Mouse (Mus musculus): ENCODE data around the gene Rras2. TPM values are rescaled to one million over a fixed set of nuclear protein-coding genes. Genes with fewer than 3 reads are reported as not detected.

The Rras2 gene
- polyA plus RNA-seq, 1 experiment from 2014 or later: 31.9 TPM

- Histone ChIP-seq H3K27me3 (replicated peaks; ENCODE audit: control insufficient read depth, insufficient read depth, low read length) (no peaks in the 10 kb centered on the region), H3K9ac (ENCODE audit: low read length) (no peak overlapping the region), H3K4me1 (replicated peaks; ENCODE audit: control insufficient read depth, insufficient read depth, low read length) (no peaks in the 10 kb centered on the region), H3K9me3 (ENCODE audit: control insufficient read depth, low read length) (no peaks in the 10 kb centered on the region), H3K4me3 (ENCODE audit: low read depth, low read length) (no peak overlapping the region), H3K36me3 (ENCODE audit: control insufficient read depth, insufficient read depth, low read length) (no peaks in the 10 kb centered on the region), H3K4me2 (ENCODE audit: low read length) (no peak overlapping the region), H3K27ac (ENCODE audit: low read depth) (no peak overlapping the region)
- DNase-seq (ENCODE audit: low spot score) (no peak), ATAC-seq (replicated peaks; ENCODE audit: low FRiP score, low TSS enrichment, low read depth) (no peak)
- WGBS: 41% methylated on average over 4 of the region's 4 CpGs
Measured at GRCm38 (mm10) chr7:114149135-114149534, 31.6 kb upstream of the Rras2 start.

GRCm38 (mm10) chr7:114145841-114146240 is 28.3 kb upstream of the Rras2 start:
- Histone ChIP-seq H3K36me3 (ENCODE audit: control insufficient read depth, insufficient read depth, low read length) (no peaks in the 10 kb centered on the region), H3K27me3 (replicated peaks; ENCODE audit: control insufficient read depth, insufficient read depth, low read length) (no peaks in the 10 kb centered on the region), H3K9ac (ENCODE audit: low read length) (no peak overlapping the region), H3K9me3 (ENCODE audit: control insufficient read depth, low read length) (no peaks in the 10 kb centered on the region), H3K4me1 (replicated peaks; ENCODE audit: control insufficient read depth, insufficient read depth, low read length) (no peaks in the 10 kb centered on the region), H3K27ac (ENCODE audit: low read depth) (no peak overlapping the region), H3K4me3 (ENCODE audit: low read depth, low read length) (no peak overlapping the region), H3K4me2 (ENCODE audit: low read length) (no peak overlapping the region)
- ATAC-seq (replicated peaks; ENCODE audit: low FRiP score, low TSS enrichment, low read depth) (no peak), DNase-seq (ENCODE audit: low spot score) (no peak)
- 64% methylated on average over 3 of the region's 3 CpGs for WGBS

GRCm38 (mm10) chr7:114142151-114142798 is 24.7 kb upstream of the Rras2 start:
- WGBS: 75% methylated on average over 10 of the region's 10 CpGs
- Histone ChIP-seq H3K27me3 (replicated peaks; ENCODE audit: control insufficient read depth, insufficient read depth, low read length) (no peaks in the 10 kb centered on the region), H3K4me2 (ENCODE audit: low read length) (no peak overlapping the region), H3K27ac (ENCODE audit: low read depth) (no peak overlapping the region), H3K4me1 (replicated peaks; ENCODE audit: control insufficient read depth, insufficient read depth, low read length) (no peaks in the 10 kb centered on the region), H3K9ac (ENCODE audit: low read length) (no peak overlapping the region), H3K4me3 (ENCODE audit: low read depth, low read length) (no peak overlapping the region), H3K9me3 (ENCODE audit: control insufficient read depth, low read length) (no peaks in the 10 kb centered on the region), H3K36me3 (ENCODE audit: control insufficient read depth, insufficient read depth, low read length) (no peaks in the 10 kb centered on the region)
- ATAC-seq (replicated peaks; ENCODE audit: low FRiP score, low TSS enrichment, low read depth) (no peak), DNase-seq (ENCODE audit: low spot score) (no peak)

- 81% methylated on average over 7 of the region's 7 CpGs for WGBS
- Histone ChIP-seq H3K4me1 (replicated peaks; ENCODE audit: control insufficient read depth, insufficient read depth, low read length) (no peaks in the 10 kb centered on the region), H3K4me2 (ENCODE audit: low read length) (no peak overlapping the region), H3K27ac (ENCODE audit: low read depth) (no peak overlapping the region), H3K9me3 (ENCODE audit: control insufficient read depth, low read length) (no peaks in the 10 kb centered on the region), H3K9ac (ENCODE audit: low read length) (no peak overlapping the region), H3K4me3 (ENCODE audit: low read depth, low read length) (no peak overlapping the region), H3K36me3 (ENCODE audit: control insufficient read depth, insufficient read depth, low read length) (no peaks in the 10 kb centered on the region), H3K27me3 (replicated peaks; ENCODE audit: control insufficient read depth, insufficient read depth, low read length) (no peaks in the 10 kb centered on the region)
- DNase-seq (ENCODE audit: low spot score) (no peak), ATAC-seq (replicated peaks; ENCODE audit: low FRiP score, low TSS enrichment, low read depth) (no peak)
Measured at GRCm38 (mm10) chr7:114140026-114140425, 22.4 kb upstream of the Rras2 start.

- H3K4me2 ChIP-seq (ENCODE audit: low read length): no peak overlapping the region
- H3K36me3 ChIP-seq (ENCODE audit: control insufficient read depth, insufficient read depth, low read length): no peaks in the 10 kb centered on the region
- no peaks in the 10 kb centered on the region for H3K4me1 ChIP-seq (replicated peaks; ENCODE audit: control insufficient read depth, insufficient read depth, low read length)
- no peak overlapping the region for H3K4me3 ChIP-seq (ENCODE audit: low read depth, low read length)
- WGBS: 97% methylated on average over 3 of the region's 3 CpGs
- H3K27ac ChIP-seq (ENCODE audit: low read depth): no peak overlapping the region
- ATAC-seq (replicated peaks; ENCODE audit: low FRiP score, low TSS enrichment, low read depth): no peak
- H3K9me3 ChIP-seq (ENCODE audit: control insufficient read depth, low read length): no peaks in the 10 kb centered on the region
- H3K27me3 ChIP-seq (replicated peaks; ENCODE audit: control insufficient read depth, insufficient read depth, low read length): no peaks in the 10 kb centered on the region
- H3K9ac ChIP-seq (ENCODE audit: low read length): no peak overlapping the region
- no peak for DNase-seq (ENCODE audit: low spot score)
Measured at GRCm38 (mm10) chr7:114139400-114139799, 21.8 kb upstream of the Rras2 start.

GRCm38 (mm10) chr7:114138261-114138660 is 20.7 kb upstream of the Rras2 start:
- Histone ChIP-seq H3K36me3 (ENCODE audit: control insufficient read depth, insufficient read depth, low read length) (no peaks in the 10 kb centered on the region), H3K9ac (ENCODE audit: low read length) (no peak overlapping the region), H3K27me3 (replicated peaks; ENCODE audit: control insufficient read depth, insufficient read depth, low read length) (no peaks in the 10 kb centered on the region), H3K4me1 (replicated peaks; ENCODE audit: control insufficient read depth, insufficient read depth, low read length) (no peaks in the 10 kb centered on the region), H3K9me3 (ENCODE audit: control insufficient read depth, low read length) (no peaks in the 10 kb centered on the region), H3K4me2 (ENCODE audit: low read length) (no peak overlapping the region), H3K27ac (ENCODE audit: low read depth) (no peak overlapping the region), H3K4me3 (ENCODE audit: low read depth, low read length) (no peak overlapping the region)
- no peak for DNase-seq (ENCODE audit: low spot score)
- no peak for ATAC-seq (replicated peaks; ENCODE audit: low FRiP score, low TSS enrichment, low read depth)
- WGBS: 90% methylated on average over 2 of the region's 2 CpGs

- H3K9ac ChIP-seq (ENCODE audit: low read length): no peak overlapping the region
- no peaks in the 10 kb centered on the region for H3K4me1 ChIP-seq (replicated peaks; ENCODE audit: control insufficient read depth, insufficient read depth, low read length)
Measured at GRCm38 (mm10) chr7:114135166-114135565, 17.6 kb upstream of the Rras2 start.

GRCm38 (mm10) chr7:114133957-114134356 is 16.4 kb upstream of the Rras2 start:
- ATAC-seq (replicated peaks; ENCODE audit: low FRiP score, low TSS enrichment, low read depth) (no peak), DNase-seq (ENCODE audit: low spot score) (no peak)
- H3K9me3 ChIP-seq (ENCODE audit: control insufficient read depth, low read length): 0 out of 2 replicates have a peak, but pooled peaks cover 2% of the 10 kb centered on the region
- H3K27me3 ChIP-seq (replicated peaks; ENCODE audit: control insufficient read depth, insufficient read depth, low read length): no peaks in the 10 kb centered on the region
- H3K27ac ChIP-seq (ENCODE audit: low read depth): no peak overlapping the region
- no peak overlapping the region for H3K4me2 ChIP-seq (ENCODE audit: low read length)
- no peaks in the 10 kb centered on the region for H3K36me3 ChIP-seq (ENCODE audit: control insufficient read depth, insufficient read depth, low read length)
- no peak overlapping the region for H3K9ac ChIP-seq (ENCODE audit: low read length)
- 30% methylated on average over 5 of the region's 5 CpGs for WGBS
- no peaks in the 10 kb centered on the region for H3K4me1 ChIP-seq (replicated peaks; ENCODE audit: control insufficient read depth, insufficient read depth, low read length)
- H3K4me3 ChIP-seq (ENCODE audit: low read depth, low read length): no peak overlapping the region

More at GRCm38 (mm10) chr7:114135166-114135565, 17.6 kb upstream of the Rras2 start:
- ATAC-seq (replicated peaks; ENCODE audit: low FRiP score, low TSS enrichment, low read depth) (no peak), DNase-seq (ENCODE audit: low spot score) (no peak)
- H3K9me3 ChIP-seq (ENCODE audit: control insufficient read depth, low read length): no peaks in the 10 kb centered on the region
- no peak overlapping the region for H3K4me2 ChIP-seq (ENCODE audit: low read length)
- no peaks in the 10 kb centered on the region for H3K27me3 ChIP-seq (replicated peaks; ENCODE audit: control insufficient read depth, insufficient read depth, low read length)
- no peak overlapping the region for H3K27ac ChIP-seq (ENCODE audit: low read depth)
- no peaks in the 10 kb centered on the region for H3K36me3 ChIP-seq (ENCODE audit: control insufficient read depth, insufficient read depth, low read length)
- WGBS: 29% methylated on average over 6 of the region's 6 CpGs
- H3K4me3 ChIP-seq (ENCODE audit: low read depth, low read length): no peak overlapping the region

- 23% methylated on average over 8 of the region's 8 CpGs for WGBS
- H3K4me2 ChIP-seq (ENCODE audit: low read length): no peak overlapping the region
Measured at GRCm38 (mm10) chr7:114132316-114132715, 14.7 kb upstream of the Rras2 start.

More at GRCm38 (mm10) chr7:114132316-114132715, 14.7 kb upstream of the Rras2 start:
- Histone ChIP-seq H3K27ac (ENCODE audit: low read depth) (no peak overlapping the region), H3K9ac (ENCODE audit: low read length) (no peak overlapping the region), H3K27me3 (replicated peaks; ENCODE audit: control insufficient read depth, insufficient read depth, low read length) (no peaks in the 10 kb centered on the region), H3K36me3 (ENCODE audit: control insufficient read depth, insufficient read depth, low read length) (no peaks in the 10 kb centered on the region), H3K4me3 (ENCODE audit: low read depth, low read length) (no peak overlapping the region), H3K4me1 (replicated peaks; ENCODE audit: control insufficient read depth, insufficient read depth, low read length) (no peaks in the 10 kb centered on the region), H3K9me3 (ENCODE audit: control insufficient read depth, low read length) (0 out of 2 replicates have a peak, but pooled peaks cover 2% of the 10 kb centered on the region)
- no peak for DNase-seq (ENCODE audit: low spot score)
- ATAC-seq (replicated peaks; ENCODE audit: low FRiP score, low TSS enrichment, low read depth): no peak

Measured in intestine, embryonic 14.5 days (tissue).